Mouse (Mus musculus) forebrain, postnatal 0 days (tissue): ENCODE measurements around the gene Galnt10. TPM values are rescaled to one million over a fixed set of nuclear protein-coding genes. Genes with fewer than 3 reads are reported as not detected.
A peak's percentile ranks its signal among the peaks of the same experiment; 100 is the strongest.

Experiments
- ATAC-seq: fragments of 200-750 bp; cut with Nextera tagmentation; 2 replicates; pipeline ENCODE4 v1.8.0; 2017; ENCODE audit warnings: mild to moderate bottlenecking, moderate library complexity
- DNase-seq: peaks from one replicate; pipeline ENCODE4 v3.0.0-alpha.2; 2015
- H3K27ac ChIP-seq: fragments of 300-500 bp; sonication (generic); 2 replicates; pipeline ENCODE4 v1.5.1; 2014; ENCODE audit warnings: low read depth, mild to moderate bottlenecking, antibody characterized with exemption, low read length, moderate library complexity, mixed read lengths
- H3K27me3 ChIP-seq: fragments of 300-500 bp; sonication (generic); 2 replicates; pipeline ENCODE4 v1.6.1; 2014; ENCODE audit warnings: mild to moderate bottlenecking, low read length, mixed read lengths; ENCODE audit not compliant: insufficient read depth
- H3K36me3 ChIP-seq: fragments of 300-500 bp; sonication (generic); 2 replicates; pipeline ENCODE4 v1.6.1; 2014; ENCODE audit warnings: mild to moderate bottlenecking, moderate library complexity; ENCODE audit not compliant: insufficient read depth
- H3K4me1 ChIP-seq: fragments of 300-500 bp; sonication (generic); 2 replicates; pipeline ENCODE4 v1.6.1; 2014; ENCODE audit warnings: antibody characterized with exemption; ENCODE audit not compliant: insufficient read depth
- H3K4me2 ChIP-seq: fragments of 300-500 bp; sonication (generic); 2 replicates; pipeline ENCODE4 v1.6.1; 2014; ENCODE audit warnings: low read depth, mild to moderate bottlenecking, moderate library complexity
- H3K4me3 ChIP-seq: fragments of 300-500 bp; sonication (generic); 2 replicates; pipeline ENCODE4 v1.5.1; 2014; ENCODE audit warnings: low read depth, low read length, mixed read lengths
- H3K9ac ChIP-seq: fragments of 300-500 bp; sonication (generic); 2 replicates; pipeline ENCODE4 v1.6.1; 2014; ENCODE audit warnings: mild to moderate bottlenecking
- H3K9me3 ChIP-seq: fragments of 300-500 bp; sonication (generic); 2 replicates; pipeline ENCODE4 v1.6.1; 2016; ENCODE audit warnings: low read length
- CTCF ChIP-seq: sonication (generic); IDR thresholded peaks from 2 replicates; pipeline ENCODE4 v1.5.1; 2016; ENCODE audit warnings: antibody characterized with exemption, control low read depth, low read depth
- WGBS: fragments of 180-500 bp; shearing (Covaris S2); extraction: QIAGEN DNeasy Blood & Tissue Kit; methylation state at CpG from one replicate; pipeline ENCODE4 v1.1.7; 2014; 5-methylcytosine and 5-hydroxymethylcytosine counted together
- polyA plus RNA-seq: library from polyadenylated mRNA; unstranded; fragments of >200 nt; fragmentation: Nextera tagmentation; extraction: Ambion mirVana; gene quantifications from 2 replicates; pipeline ENCODE4 v1.2.1, GENCODE M21; 2015
- total RNA-seq: library from RNA; depleted of rRNA; stranded (reverse); fragments of >200 nt; gene quantifications from 2 replicates; pipeline ENCODE4 v1.2.3, GENCODE M21; 2014

The Galnt10 gene
- total and polyA plus RNA-seq, 2 experiments from 2014 or later: 9.5 to 20.7 TPM

DNA sequence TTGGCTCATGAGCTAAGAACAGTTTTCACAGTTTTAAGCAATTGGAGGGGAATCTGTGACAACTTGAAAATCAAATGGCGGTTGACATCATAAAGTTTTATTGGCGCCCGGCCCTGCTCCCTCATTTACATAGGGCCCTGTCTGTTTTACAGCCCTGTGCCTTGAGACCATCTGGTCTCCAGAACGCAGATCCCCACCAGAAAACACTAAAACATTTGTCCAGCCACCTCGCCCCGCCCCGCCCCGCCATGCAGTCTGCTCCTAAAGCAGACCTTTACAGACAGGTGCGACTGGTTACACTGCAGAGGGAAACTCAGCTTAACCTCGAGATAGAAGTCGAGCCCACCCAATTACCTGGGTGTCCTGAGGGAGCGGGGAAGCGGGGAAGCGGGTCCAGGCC, 134.6 kb downstream of the Galnt10 start:
- DNase-seq (no peak), ATAC-seq (no peak)
- H3K36me3 ChIP-seq: peaks cover 4% of the 10 kb centered on the region; the same call in 1 of the 2 replicates
- H3K4me2 ChIP-seq: no peak overlapping the region
- H3K4me1 ChIP-seq: no peaks in the 10 kb centered on the region
- no peak overlapping the region for H3K27ac ChIP-seq
- TF ChIP-seq CTCF: no peak
- H3K9ac ChIP-seq: no peak overlapping the region
- no peak overlapping the region for H3K4me3 ChIP-seq
- 79% methylated on average over 14 of the region's 14 CpGs for WGBS
- no peaks in the 10 kb centered on the region for H3K9me3 ChIP-seq
- peaks cover 17% of the 10 kb centered on the region for H3K27me3 ChIP-seq

DNA sequence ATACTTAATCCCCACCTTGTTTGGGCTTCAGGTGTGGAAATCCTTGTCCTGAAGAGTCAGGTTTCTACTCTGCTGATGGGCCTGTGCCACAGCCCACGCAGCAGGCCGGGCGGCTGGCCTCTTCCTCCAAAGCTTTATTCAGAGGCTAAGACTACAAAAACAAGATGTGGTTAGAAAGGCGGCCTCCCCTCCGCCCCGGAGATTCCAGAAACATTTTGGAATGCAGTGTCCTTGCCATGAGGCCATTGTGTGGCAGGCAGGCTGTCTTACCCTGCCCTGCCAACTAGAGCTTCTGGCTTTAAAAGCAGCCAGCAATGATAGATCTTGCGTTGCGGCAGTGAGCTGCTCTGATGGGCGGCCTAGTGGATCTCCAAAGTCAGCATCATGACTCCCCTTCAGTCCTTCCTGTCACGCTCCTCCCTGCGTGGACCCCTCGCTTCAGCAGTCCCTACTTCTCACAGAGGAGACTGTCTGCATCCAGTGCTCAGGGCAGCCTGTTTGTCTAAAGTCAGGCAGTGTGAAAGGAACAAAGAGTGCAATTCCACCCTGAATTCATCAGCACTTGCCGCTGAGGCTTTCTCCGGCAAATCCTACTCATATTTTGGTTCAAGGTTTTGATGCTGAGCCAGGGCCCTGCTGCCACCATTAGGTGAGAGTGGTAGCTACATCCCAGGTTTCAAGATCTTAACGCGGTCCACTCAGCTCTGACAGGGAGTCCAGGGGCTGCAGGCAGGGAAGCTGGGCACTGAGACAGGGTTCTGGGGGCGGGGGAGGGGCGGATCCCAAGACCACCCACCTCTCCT, 141.6 kb downstream of the Galnt10 start:
- peaks cover 8% of the 10 kb centered on the region; the same call in 1 of the 2 replicates for H3K4me1 ChIP-seq
- H3K36me3 ChIP-seq: peaks cover 4% of the 10 kb centered on the region; the same call in 1 of the 2 replicates
- WGBS: 21% methylated on average over 18 of the region's 18 CpGs
- DNase-seq (peak; percentile 81), ATAC-seq (peak; percentile 80)
- H3K9ac ChIP-seq: peak overlapping the region; percentile 35; the same call in 1 of the 2 replicates
- peak overlapping the region; percentile 67 for H3K27ac ChIP-seq
- H3K4me2 ChIP-seq: no peak overlapping the region
- peak; percentile 62 for TF ChIP-seq CTCF
- no peak overlapping the region for H3K4me3 ChIP-seq
- no peaks in the 10 kb centered on the region for H3K27me3 ChIP-seq
- H3K9me3 ChIP-seq: no peaks in the 10 kb centered on the region

GRCm38 (mm10) chr11:57787913-57788312, 142.7 kb downstream of the Galnt10 start:
- no peak overlapping the region for H3K4me3 ChIP-seq
- H3K27ac ChIP-seq: no peak overlapping the region
- DNase-seq: no peak
- 41% methylated on average over 3 of the region's 3 CpGs for WGBS
- peaks cover 8% of the 10 kb centered on the region; the same call in 1 of the 2 replicates for H3K4me1 ChIP-seq
- H3K4me2 ChIP-seq: no peak overlapping the region
- no peak for ATAC-seq
- no peaks in the 10 kb centered on the region for H3K27me3 ChIP-seq
- no peaks in the 10 kb centered on the region for H3K9me3 ChIP-seq
- TF ChIP-seq CTCF: peak; percentile 53
- peaks cover 4% of the 10 kb centered on the region; the same call in 1 of the 2 replicates for H3K36me3 ChIP-seq
- H3K9ac ChIP-seq: no peak overlapping the region

- no peaks in the 10 kb centered on the region for H3K27me3 ChIP-seq
- no peak for TF ChIP-seq CTCF
- DNase-seq (no peak), ATAC-seq (no peak)
- H3K27ac ChIP-seq: no peak overlapping the region
- no peak overlapping the region for H3K4me3 ChIP-seq
- no peaks in the 10 kb centered on the region for H3K36me3 ChIP-seq
- H3K9ac ChIP-seq: no peak overlapping the region
- H3K4me2 ChIP-seq: no peak overlapping the region
- 29% methylated on average over 21 of the region's 21 CpGs for WGBS
- no peaks in the 10 kb centered on the region for H3K9me3 ChIP-seq
- H3K4me1 ChIP-seq: peaks cover 8% of the 10 kb centered on the region; the same call in 1 of the 2 replicates
These were observed 145.8 kb downstream of the Galnt10 start for GRCm38 (mm10) chr11:57790866-57791535.

DNA sequence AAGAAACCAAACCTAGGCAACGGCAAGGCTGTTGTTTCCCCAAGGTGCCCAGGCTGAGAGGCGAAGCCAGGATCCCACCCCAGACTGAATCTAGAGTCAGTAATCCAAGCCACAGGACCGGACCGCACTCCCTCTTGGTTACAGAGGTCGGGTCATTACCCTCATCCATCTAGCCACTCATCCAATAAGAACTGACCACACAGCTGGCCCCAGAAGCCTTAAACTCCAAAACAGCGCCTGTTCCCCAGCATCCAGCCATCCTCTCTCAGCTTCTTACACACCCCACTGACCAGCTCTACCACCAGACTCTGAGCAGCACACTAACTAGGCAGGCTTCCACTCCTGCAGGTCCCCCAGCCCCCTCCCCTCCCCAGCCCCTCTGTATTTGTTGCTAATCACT, 149.8 kb downstream of the Galnt10 start:
- H3K36me3 ChIP-seq: no peaks in the 10 kb centered on the region
- H3K9ac ChIP-seq: no peak overlapping the region
- TF ChIP-seq CTCF: no peak
- H3K4me3 ChIP-seq: no peak overlapping the region
- no peak for DNase-seq
- ATAC-seq: no peak
- no peaks in the 10 kb centered on the region for H3K4me1 ChIP-seq
- 68% methylated on average over 6 of the region's 6 CpGs for WGBS
- no peak overlapping the region for H3K27ac ChIP-seq
- no peaks in the 10 kb centered on the region for H3K27me3 ChIP-seq
- no peaks in the 10 kb centered on the region for H3K9me3 ChIP-seq
- H3K4me2 ChIP-seq: no peak overlapping the region

GRCm38 (mm10) chr11:57797828-57798227, 152.6 kb downstream of the Galnt10 start:
- WGBS: 74% methylated on average over 9 of the region's 9 CpGs
- DNase-seq: no peak
- no peak for TF ChIP-seq CTCF

GRCm38 (mm10) chr11:57799456-57799855, 154.2 kb downstream of the Galnt10 start:
- H3K4me3 ChIP-seq: no peak overlapping the region
- DNase-seq (no peak), ATAC-seq (no peak)
- H3K9me3 ChIP-seq: no peaks in the 10 kb centered on the region
- no peak for TF ChIP-seq CTCF
- peaks cover 9% of the 10 kb centered on the region for H3K4me1 ChIP-seq
- H3K36me3 ChIP-seq: no peaks in the 10 kb centered on the region
- WGBS: 86% methylated on average over 10 of the region's 10 CpGs
- no peak overlapping the region for H3K27ac ChIP-seq
- H3K27me3 ChIP-seq: no peaks in the 10 kb centered on the region
- H3K4me2 ChIP-seq: no peak overlapping the region
- H3K9ac ChIP-seq: no peak overlapping the region

More at GRCm38 (mm10) chr11:57797828-57798227, 152.6 kb downstream of the Galnt10 start:
- Histone ChIP-seq H3K4me2 (no peak overlapping the region), H3K4me3 (no peak overlapping the region), H3K4me1 (peaks cover 5% of the 10 kb centered on the region), H3K9me3 (no peaks in the 10 kb centered on the region), H3K27ac (no peak overlapping the region), H3K36me3 (no peaks in the 10 kb centered on the region), H3K9ac (no peak overlapping the region), H3K27me3 (no peaks in the 10 kb centered on the region)
- no peak for ATAC-seq
